Mouse (Mus musculus) gastrocnemius, postnatal 10 days (tissue): ENCODE measurements around the gene Ptprm. TPM values are rescaled to one million over a fixed set of nuclear protein-coding genes. Genes with fewer than 3 reads are reported as not detected.

Source experiments
- DNase-seq: peaks from one replicate; pipeline ENCODE4 v3.0.0; 2021; ENCODE audit warnings: mixed read lengths
- total RNA-seq, 2 experiments: library from RNA; stranded (reverse); gene quantifications; 2 replicates each; pipeline ENCODE4 v1.2.3; 2021

Ptprm gene
- total RNA-seq, 2 experiments from 2014 or later: 40.2 to 48.8 TPM

DNA sequence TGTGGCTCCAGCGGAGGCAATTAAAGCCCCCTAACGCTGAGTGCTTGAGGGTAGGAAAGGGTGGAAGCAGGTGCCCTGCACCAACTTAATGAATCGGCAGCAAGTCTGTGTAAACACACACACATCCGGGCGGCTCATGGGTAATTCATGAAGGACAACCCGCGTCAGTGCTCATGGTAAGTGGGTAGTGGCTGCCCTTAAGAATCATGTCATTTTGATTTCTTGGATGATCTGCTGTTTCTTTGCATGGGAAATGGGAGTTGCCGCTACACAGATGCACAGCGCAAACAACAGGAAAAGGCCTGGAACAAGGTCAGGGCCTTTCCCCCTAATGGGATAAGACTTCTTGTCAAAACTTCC lies 633.3 kb downstream of the Ptprm start:
- DNase-seq: no peak

DNA sequence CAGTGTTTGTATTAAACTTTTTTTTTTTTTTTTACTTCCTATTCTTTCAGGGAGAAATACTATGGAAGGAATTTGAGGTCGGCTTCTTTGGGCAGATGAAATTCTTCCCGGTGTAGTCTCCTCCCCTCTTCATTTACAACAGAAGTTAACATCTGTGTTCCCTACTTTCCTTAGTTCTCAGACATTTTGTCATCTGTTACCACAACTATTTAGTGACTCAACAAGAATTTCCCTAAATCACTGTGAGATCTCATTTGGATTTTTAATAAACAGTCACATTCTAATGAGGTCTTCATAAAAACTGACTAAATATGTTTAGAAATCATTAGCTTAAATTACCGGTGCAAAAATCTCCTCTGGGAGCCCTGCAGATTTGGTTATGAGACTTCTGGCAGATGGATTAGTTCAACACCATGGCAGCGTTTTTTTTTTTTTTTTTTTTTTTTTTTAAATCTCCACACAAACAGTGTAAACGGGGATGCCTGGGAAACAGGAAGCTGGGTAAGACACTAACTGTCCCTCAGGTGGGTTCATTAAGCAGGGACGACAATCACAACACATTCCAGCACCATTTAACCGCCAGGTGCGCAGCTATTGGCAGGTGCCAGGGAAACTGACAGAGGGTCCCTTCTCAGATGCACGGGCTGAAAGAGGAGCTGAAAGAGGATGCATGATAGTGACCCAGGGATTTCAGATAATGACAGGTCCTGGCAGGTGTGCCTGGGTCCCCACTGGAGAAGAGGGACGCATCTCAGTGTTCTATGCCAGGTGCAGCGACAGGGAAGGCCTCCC lies 633.9 kb downstream of the Ptprm start:
- no peak for DNase-seq

DNA sequence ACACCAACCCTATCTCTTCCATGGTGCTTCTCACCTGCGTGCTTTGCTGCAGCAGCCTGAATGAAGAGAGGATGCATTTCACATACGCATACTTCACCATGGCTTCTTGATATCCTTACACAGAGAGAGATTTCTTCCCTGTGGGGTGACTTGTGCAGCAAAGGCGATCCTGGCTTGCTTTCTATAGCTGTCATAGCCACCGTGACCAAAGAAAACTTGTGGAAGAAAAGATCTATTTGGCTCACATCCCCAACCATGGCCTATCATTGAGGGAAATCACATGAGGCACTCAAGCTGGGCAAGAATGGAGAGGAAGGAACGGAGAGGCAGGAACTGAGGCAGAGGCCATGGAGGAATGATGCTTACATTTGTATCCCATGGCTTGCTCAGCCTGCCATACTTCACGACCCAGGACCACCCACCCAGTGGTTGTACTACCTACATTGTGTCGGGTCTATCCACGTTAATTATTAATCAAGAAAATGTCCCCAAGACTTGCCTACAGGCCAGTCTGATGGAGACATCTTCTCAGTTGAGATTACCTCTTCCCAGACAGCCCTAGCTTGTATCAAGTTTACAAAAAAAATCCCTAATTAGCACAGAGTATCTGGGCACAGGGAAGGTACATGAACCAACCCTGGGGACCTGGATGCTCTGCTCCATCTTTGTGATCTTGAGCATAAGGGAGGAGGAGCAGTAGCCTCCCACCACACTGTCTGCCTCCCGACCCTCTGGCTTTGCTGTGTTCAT lies 641.6 kb downstream of the Ptprm start:
- no peak for DNase-seq

DNA sequence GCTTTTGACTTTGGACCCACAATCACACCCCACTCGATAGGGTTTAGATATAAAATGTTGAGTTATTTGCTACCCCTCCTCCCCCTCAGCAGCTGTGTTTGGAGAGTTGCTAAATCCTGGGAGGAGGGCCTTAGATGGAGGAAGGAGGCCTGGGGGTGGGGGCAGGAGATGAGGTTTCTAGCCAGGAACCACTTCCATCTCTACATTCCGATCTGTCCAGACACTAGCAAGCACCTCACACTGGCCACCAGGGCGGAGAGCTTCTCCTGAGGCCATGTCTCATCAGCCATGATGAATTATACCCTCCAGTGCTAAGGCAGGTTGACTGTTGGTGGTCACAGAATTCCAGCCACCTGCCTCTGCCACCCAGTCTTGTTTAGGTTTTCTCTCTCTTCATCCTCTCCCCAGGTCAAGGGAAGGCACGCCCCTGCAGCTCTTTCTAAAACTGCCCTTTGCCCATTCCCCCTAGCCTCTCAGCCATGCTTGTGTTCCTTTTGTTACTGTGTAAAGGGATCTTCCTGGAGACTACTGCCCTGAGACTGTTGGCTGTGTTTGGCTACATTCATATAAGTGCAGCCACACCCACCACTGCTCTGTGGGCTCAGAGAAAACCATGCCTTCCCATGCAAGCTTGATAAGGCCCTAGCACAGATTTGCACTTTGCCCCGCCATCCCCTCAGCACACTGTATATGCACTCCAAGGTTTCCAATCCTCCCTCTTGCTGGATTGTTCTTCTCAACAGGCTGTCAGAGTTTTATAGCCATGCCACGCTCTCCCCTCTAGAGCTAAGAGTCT lies 642.8 kb downstream of the Ptprm start:
- no peak for DNase-seq

DNA sequence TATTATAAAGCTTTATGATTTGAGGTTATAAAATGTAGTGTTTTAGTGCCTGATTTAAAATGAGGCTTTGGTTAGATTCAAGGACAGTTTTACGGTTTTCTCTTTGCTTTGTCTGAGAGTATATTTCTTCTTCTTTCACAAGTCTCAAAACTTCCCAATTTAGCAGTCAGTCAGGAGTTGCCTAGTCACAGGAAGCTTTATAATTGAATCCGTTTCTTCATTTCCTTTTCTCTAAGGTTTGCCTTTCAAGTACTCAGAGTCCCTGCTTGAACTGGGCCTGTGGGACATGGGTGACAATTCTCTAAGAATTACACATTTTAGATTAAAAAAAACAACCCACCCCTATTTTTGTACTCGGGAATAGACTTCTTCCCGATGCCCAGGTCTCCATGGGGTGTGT lies 643.7 kb downstream of the Ptprm start:
- DNase-seq: no peak

DNA sequence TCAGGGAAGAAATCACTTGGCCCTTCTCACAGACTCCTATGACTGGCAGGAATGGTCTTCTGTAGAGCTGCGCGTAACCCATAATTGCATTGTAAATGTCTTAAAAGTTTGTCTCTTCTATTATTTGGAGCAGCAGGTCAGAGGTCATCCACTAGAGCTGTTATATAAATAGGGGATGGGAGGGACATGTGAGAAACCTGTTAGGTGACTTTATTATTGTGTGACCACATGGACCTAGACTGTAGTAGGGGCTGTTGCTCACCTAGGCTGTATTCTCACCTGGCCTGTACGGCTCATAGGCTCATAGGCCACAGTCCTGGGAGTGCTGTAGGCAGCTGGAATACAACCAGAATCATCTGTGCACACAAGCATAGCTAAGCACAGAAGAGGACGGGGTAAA lies 645.5 kb downstream of the Ptprm start:
- DNase-seq: no peak

DNA sequence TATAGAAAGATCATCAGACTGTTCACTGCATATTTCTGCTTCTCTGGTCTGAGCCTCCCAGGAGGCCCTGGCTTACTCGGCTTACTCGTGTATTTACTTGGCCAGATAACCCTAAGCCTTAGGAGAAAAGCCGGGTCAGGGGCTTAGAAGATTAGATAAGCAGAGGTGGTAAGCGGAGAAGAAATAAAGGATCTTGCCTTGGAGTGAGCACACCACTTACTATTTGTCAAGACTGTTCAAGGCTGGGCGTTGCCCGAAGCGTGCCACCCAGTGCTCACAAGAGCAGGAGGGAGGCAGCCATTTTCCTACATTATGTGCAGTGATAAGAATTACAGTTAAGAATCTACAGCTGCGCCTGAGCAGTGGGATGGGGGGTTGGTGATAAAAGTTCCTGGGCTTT lies 646.6 kb downstream of the Ptprm start:
- no peak for DNase-seq

DNA sequence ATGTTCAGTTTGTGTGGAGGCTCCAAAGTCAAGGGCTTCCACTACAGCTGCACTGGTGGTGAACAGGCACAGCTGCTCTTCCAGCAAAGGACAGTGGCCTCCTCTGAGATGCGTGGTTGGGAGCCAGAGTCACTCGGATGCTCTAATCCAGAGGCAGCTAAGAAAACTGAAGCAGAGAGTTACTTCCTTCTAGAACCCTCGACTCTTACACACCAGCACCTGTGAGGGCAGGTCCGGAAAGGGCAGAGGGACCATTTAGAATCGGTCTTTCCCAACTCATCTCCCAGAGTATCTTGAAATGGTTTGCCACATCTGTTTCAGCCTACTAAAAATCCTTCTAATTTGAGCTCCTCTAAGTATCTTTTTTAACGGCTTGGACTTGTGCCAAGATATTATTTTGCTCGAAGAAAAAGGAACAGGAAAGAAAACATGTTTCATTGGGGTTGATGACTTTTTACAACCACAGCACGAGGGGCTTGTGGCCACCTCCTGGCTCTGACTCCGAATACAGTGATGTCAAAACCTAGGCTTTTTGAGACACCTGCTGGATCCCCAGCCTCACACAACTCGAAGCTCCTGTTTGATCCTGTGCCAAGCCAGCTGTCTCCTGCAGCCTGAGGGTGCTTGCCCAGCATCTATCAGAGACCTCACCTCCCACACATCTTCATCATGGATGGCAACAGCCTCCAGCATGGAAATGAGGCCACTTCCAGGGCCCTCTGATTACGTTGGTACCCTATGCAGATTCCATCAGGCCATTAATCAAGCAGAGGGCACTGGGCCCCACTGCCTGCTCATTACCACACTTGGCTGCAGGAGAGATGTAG lies 652.7 kb downstream of the Ptprm start:
- DNase-seq: no peak

DNA sequence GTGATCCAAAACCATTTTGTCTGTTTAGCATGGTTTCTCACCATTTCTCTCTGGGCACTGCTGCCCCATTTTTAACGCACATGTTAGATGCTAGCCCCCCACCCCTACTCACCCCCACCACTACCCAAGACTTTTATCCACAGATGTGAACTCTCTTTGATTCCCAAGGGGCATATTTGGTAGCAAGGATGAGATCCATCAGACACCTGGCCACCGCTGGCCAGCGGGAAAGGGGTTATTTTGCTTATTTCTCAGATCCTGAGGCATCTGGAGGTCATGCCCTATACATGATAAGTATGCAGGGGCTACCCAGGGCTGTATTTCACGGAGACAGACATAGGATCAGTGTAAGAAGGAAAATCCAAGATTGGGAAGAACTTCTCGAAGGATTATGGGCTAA lies 654.4 kb downstream of the Ptprm start:
- no peak for DNase-seq

DNA sequence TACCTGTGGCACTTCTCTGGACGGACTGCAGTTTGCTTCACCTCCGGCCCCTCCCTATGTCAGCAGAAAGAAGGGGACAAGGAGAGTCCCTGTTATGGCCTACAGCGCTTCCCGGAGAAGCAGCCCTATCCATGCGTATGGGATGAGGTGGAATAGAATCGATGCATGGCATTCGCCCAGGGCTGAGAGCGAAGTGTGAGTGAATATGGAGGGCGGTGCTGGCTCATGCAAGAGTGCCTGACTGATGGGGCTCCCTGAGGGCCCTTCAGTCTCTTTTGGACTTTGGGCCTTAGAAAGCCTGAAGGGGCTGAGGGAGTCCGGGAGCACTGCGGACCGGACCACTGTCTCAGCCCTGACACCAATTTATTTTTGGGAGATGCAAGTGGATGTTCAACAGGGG lies 656.6 kb downstream of the Ptprm start:
- DNase-seq: no peak

DNA sequence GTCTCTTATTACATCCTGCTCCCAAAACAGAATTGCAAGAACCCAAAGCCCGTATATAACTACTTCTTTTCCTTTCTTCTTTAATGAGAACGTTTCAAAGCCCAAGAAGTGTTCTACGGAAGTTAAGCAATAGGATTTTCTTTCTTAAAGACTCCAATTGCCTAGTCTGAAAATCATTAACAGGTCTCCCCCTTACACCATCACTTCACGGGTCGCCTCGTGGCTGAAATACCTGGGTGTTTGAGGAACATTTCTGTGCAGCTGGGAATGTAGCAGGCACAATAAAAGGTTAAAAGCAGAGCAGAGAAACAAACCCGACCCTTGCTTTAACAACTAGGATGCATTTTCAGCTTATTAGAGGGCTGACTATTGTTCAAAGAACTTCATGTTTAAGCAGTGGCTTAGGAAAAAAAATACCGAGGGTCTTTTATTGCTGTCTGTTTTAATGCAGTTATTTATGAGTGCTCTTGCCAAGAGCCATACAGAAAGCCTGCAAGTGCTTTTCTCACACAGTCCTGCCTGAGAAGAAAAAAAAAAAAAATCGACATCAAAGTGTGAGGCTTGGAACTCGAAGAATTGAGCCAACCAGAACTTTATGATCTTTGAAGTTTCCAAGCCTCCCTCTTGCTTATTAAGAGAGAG lies 657.6 kb downstream of the Ptprm start:
- DNase-seq: no peak

DNA sequence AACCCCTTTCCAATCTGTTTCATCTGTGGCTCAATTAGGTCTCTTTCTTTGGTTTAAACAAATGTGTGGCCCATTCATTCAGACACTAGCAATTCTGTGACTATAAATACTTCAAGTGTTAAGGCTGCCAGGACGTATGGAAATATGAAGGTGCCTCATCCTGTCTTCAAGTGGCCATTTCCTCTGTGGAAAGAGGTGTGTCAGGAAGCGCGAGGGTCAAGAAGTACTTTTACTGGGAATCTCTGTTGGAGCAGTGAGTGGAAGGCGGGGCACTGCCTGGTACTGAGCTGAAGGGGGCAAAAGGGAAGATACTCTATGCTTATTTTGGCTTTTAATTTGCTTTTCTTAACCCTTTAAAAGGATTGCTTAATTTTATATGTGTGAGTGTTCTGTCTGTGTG lies 659.9 kb downstream of the Ptprm start:
- no peak for DNase-seq

DNA sequence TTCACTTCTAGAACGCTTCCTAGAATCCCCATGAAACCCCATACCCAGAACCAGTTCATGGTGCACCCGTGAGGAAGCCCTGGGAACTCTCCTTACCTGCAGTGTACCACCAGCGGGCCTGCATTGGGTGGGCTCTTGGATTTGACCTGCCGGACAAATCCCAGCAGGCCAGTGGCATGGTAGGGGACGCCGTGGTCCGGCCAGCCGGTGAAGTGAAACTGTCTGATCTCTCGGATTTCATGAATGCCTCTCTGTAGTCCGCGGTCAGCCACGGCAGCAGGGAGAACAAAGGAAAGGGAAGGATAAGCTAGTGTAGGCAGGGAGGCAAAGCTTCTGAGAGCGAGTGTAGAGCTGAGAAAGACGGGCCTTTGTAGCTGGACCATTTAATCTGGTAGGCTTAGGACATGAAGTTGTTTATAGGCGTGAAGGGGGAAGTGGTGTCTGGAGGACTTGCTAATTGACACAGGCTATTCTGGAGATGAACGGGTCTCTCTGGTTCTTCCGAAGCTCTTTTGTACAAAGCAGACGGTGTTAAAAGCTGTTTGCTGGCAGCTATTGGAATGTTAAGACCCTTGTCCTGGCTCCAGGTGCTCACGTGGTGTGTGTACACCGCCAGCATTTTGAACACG lies 660.5 kb downstream of the Ptprm start:
- no peak for DNase-seq

DNA sequence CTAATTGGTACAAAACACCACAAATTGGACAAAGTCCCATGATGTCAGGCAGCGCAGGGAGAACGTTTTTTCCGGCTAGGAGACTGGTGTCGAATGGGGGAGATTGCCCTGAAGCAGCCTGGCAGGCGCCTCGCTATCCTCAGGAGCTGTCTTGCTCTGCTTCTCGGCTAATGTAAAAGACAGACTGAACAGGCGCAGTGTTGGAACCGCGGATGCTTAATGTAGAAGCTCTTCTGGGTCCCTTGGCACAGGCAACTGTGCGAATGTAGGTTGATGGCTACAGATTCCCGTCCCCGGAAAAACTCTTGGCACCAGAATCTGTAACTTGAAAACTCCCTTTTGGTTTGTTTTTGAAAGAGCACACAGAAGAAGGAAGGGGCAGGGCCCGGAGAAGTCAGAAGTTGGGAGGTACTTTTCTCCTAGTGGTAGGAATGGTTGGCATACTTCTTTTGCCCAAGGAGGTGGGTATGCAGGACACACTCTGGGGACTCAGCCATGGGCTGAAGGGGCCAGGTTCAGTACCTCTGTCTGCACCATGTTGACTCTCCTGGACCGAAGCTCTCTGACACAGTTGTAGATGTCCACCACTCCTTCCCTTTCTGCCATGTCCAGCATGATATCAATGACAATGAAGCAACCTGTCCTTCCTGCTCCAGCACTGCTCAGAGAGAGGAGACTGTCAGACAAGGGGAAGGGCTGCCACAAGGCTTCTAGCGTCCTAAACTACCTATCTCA lies 661.1 kb downstream of the Ptprm start:
- DNase-seq: no peak

DNA sequence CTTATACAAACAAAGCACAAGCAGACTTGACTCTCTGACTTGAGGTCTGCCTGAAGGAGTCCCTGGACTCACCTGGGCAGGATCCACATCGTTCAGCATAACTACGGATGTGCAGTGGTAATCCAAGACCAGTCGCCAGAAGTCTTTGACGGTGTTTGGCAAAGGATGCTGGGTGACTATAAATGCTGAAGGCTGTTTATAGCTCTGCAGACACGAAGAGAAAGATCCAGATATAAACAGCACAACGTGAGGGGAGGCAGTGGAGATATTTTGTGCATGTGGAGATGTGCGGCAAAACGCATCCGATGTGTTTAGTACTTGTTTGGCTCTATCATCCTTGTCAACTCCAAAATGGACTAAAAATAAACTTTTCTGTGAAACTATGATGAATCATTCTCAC lies 666.1 kb downstream of the Ptprm start:
- no peak for DNase-seq

DNA sequence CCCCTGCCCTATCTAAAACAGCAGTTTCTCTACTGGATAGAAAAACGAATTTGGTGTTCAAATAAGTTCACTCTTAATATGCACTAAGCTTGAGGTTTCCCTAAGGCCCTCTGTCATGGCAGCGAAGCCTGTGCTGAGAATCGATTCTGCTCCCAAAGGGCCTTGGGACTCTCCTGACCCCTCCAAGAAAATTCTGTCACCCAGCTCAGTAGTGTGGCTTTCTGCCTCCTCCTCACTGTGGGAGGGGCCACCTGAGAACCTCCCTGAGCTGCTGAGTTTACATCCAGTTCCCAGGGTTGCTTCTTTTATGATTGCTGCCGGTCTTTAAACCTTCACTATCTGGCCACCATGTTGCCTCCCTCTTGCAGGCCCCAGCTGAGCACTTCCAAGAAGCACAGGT lies 666.7 kb downstream of the Ptprm start:
- DNase-seq: no peak

DNA sequence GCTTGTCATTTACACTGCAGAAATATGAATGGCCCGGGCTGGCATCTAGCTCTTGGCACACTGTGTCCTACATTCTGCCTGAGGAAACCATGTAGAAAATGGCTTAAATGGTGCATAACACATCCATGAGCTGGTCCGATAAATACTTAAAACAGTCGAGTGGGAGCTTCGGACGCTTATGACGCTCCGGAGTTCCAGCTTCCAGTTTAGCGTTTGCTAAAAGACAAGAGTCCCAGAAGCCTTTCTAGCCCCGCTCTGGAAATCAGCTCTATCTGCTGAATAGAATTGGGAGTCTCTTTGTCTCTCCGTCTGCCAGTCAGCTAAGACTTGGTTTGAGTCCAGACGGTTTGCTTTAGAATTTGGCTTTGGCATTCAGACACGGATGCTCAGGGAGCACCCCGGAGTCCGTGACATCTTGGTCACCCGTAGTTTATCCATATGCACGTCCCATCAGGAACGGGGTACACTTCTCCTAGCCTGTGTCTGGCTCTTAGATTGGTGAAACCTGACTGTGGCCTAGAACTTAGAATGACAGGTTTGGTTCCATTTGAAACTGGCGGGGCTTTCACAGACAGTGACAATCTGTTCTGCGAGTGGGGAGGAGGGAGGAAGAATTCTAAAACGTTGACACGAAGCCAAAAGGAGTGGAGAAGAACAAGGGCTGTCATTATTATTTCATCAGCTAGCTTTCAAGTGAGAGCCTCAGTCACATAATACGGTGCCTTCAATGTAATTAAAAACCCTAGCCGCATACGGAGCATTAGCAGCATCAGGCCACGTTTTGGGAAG lies 667.4 kb downstream of the Ptprm start:
- DNase-seq: no peak

DNA sequence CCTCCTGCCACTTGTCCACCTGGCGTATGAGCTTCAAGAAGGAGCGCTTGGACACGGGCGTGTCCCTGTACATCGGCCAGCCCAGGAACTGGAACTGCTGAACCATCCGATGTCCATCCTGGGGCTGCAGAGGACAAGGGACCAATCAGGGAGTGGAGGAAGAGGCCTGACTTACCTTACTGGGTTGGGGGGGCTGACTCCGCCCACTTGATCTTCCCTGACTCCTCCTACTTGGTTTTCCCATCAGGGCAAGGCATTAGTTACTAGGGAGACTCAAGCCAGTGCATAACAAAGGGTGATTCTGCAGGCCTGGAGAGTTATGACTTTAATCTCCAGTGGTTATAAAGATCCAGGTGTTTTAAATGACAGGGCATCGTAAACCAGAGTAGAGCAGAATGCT lies 670.8 kb downstream of the Ptprm start:
- DNase-seq: no peak

DNA sequence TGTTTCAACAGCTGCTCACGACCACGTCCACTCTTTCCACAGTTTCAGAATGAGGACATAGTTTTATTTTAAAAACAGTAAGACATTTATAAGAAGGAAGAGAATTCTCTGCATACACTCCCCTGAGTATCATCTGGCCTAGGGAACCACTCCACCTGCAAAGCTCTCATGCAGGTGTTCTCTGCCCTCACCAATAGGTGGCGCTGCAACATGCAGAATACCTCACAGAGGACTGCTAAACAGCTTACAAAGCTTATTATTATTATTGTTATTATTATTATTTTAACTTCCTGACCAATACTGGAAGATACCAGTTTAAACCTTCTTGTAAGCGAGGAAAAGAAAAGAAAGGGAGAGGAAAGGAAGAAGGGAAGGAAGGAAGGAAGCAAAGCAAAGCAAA lies 673.6 kb downstream of the Ptprm start:
- DNase-seq: peak; percentile 65

DNA sequence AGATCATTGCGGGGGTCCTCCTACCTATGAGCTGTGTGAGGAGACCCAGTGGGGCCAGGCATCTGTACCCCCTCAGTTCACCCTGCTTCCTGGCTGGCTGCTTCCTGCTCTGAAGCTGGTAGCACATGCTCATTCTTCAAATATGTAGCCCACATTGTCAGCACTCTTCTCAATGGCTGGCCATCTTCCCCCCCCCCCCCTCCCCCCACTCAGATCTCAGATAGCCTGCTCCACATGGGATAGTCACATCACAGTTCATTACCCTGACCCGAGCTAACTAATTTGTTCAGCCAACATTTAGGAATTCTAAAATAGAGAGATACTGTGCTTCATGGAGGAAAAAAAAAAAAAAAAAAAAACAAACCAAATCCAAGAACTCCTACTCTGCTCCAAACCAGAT lies 679.6 kb downstream of the Ptprm start:
- DNase-seq: no peak
